Comparison of ENCODE assay signal across 9 mouse cellular contexts in the genomic region with DNA sequence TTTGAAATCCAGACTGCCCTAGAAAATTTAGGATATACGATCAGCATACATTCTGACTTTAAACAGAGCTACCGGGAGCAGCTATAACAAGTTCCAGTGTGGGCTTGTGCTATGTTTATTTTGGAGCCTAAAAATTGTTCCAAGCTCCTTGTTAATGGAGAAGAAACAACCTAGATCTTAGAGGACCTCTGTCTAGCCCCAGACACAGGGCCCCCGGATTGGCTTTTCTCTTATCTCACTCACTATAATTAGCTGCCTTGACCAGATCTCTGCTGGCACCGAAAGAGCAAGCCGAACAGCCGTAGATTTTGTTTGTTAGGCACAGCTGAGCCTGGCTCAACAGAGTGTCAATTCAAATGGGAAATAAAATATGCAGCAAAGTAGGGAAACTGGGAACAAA. TPM values are rescaled to one million over a fixed set of nuclear protein-coding genes. Genes with fewer than 3 reads are reported as not detected.
DNase-seq lines count a peak whose midpoint lies in the region; ATAC-seq lines count a peak whose summit lies in the region.
"Had no signal": no experiment of that assay in that cellular context is flagged by ENCODE, and none has a peak within 500 bp of the region (broad histone marks: within the 10 kb centered on the region; RNA-seq: fewer than 3 reads in every experiment).

No protein-coding gene starts in this region.

- WGBS in forebrain, embryonic 15.5 days = 43% methylated on average over 6 of the region's 6 CpGs
- WGBS in forebrain, embryonic 13.5 days = 53% methylated on average over 6 of the region's 6 CpGs
- WGBS in liver, embryonic 11.5 days = 25% methylated on average over 6 of the region's 6 CpGs
- WGBS in liver, embryonic 12.5 days (ENCODE audit: insufficient replicate concordance) = 30% methylated on average over 6 of the region's 6 CpGs
- WGBS in embryonic facial prominence, embryonic 13.5 days = 39% methylated on average over 6 of the region's 6 CpGs

- no peak overlapping the region for H3K4me2 ChIP-seq in forebrain, embryonic 15.5 days (replicated peaks)
- no peak overlapping the region for H3K4me2 ChIP-seq in forebrain, embryonic 13.5 days
- H3K4me2 ChIP-seq in liver, embryonic 11.5 days = 0 out of 2 replicates have a peak overlapping the region, but pooled peaks have one; percentile 0
- H3K4me2 ChIP-seq in liver, embryonic 12.5 days = no peak overlapping the region
- no peak overlapping the region; the same call in 1 of the 2 replicates for H3K4me2 ChIP-seq in embryonic facial prominence, embryonic 13.5 days

- no peak overlapping the region for H3K9ac ChIP-seq in forebrain, embryonic 15.5 days (replicated peaks)
- no peak overlapping the region for H3K9ac ChIP-seq in forebrain, embryonic 13.5 days
- H3K9ac ChIP-seq in liver, embryonic 11.5 days (ENCODE audit: low read depth, low read length) = no peak overlapping the region
- no peak overlapping the region for H3K9ac ChIP-seq in liver, embryonic 12.5 days
- no peak overlapping the region for H3K9ac ChIP-seq in embryonic facial prominence, embryonic 13.5 days

- H3K27me3 ChIP-seq in forebrain, embryonic 15.5 days = no peaks in the 10 kb centered on the region
- H3K27me3 ChIP-seq in forebrain, embryonic 13.5 days = no peaks in the 10 kb centered on the region
- no peaks in the 10 kb centered on the region for H3K27me3 ChIP-seq in liver, embryonic 11.5 days (replicated peaks; ENCODE audit: control insufficient read depth, insufficient read depth, low read length)
- H3K27me3 ChIP-seq in liver, embryonic 12.5 days (replicated peaks) = no peaks in the 10 kb centered on the region
- H3K27me3 ChIP-seq in embryonic facial prominence, embryonic 13.5 days = no peaks in the 10 kb centered on the region

- no peaks in the 10 kb centered on the region for H3K9me3 ChIP-seq in forebrain, embryonic 15.5 days
- no peaks in the 10 kb centered on the region for H3K9me3 ChIP-seq in forebrain, embryonic 13.5 days (replicated peaks)
- H3K9me3 ChIP-seq in liver, embryonic 11.5 days (ENCODE audit: control insufficient read depth, low read length) = no peaks in the 10 kb centered on the region
- H3K9me3 ChIP-seq in liver, embryonic 12.5 days (replicated peaks) = no peaks in the 10 kb centered on the region
- H3K9me3 ChIP-seq in embryonic facial prominence, embryonic 13.5 days = no peaks in the 10 kb centered on the region; the same call in 1 of the 2 replicates

- no peak for DNase-seq in liver, embryonic 11.5 days (ENCODE audit: low spot score)
- DNase-seq in heart, postnatal 4 days = peak; percentile 40
- no peak for DNase-seq in retina, embryonic 14.5 days (ENCODE audit: low spot score)
- DNase-seq in adrenal gland, adult 18-20 months (ENCODE audit: low spot score in 2 of 2) = no peak

- H3K4me3 ChIP-seq in forebrain, embryonic 15.5 days = no peak overlapping the region
- H3K4me3 ChIP-seq in forebrain, embryonic 13.5 days = no peak overlapping the region
- H3K4me3 ChIP-seq in liver, embryonic 11.5 days (ENCODE audit: low read depth, low read length) = no peak overlapping the region
- no peak overlapping the region for H3K4me3 ChIP-seq in liver, embryonic 12.5 days
- no peak overlapping the region for H3K4me3 ChIP-seq in embryonic facial prominence, embryonic 13.5 days

- H3K4me1 ChIP-seq in forebrain, embryonic 15.5 days = 0 out of 2 replicates have a peak, but pooled peaks cover 6% of the 10 kb centered on the region
- 0 out of 2 replicates have a peak, but pooled peaks cover 7% of the 10 kb centered on the region for H3K4me1 ChIP-seq in forebrain, embryonic 13.5 days
- H3K4me1 ChIP-seq in liver, embryonic 11.5 days (replicated peaks; ENCODE audit: control insufficient read depth, insufficient read depth, low read length) = no peaks in the 10 kb centered on the region
- H3K4me1 ChIP-seq in liver, embryonic 12.5 days = peaks cover 6% of the 10 kb centered on the region
- no peaks in the 10 kb centered on the region for H3K4me1 ChIP-seq in embryonic facial prominence, embryonic 13.5 days

- H3K36me3 ChIP-seq in forebrain, embryonic 15.5 days = no peaks in the 10 kb centered on the region
- no peaks in the 10 kb centered on the region for H3K36me3 ChIP-seq in forebrain, embryonic 13.5 days (ENCODE audit: poor library complexity, severe bottlenecking)
- H3K36me3 ChIP-seq in liver, embryonic 11.5 days (ENCODE audit: control insufficient read depth, insufficient read depth, low read length) = no peaks in the 10 kb centered on the region
- H3K36me3 ChIP-seq in liver, embryonic 12.5 days = no peaks in the 10 kb centered on the region
- H3K36me3 ChIP-seq in embryonic facial prominence, embryonic 13.5 days = no peaks in the 10 kb centered on the region

- ATAC-seq in forebrain, embryonic 15.5 days (replicated peaks) = no peak
- no peak for ATAC-seq in forebrain, embryonic 13.5 days
- no peak for ATAC-seq in liver, embryonic 11.5 days (replicated peaks; ENCODE audit: low FRiP score)
- no peak for ATAC-seq in liver, embryonic 12.5 days
- ATAC-seq in embryonic facial prominence, embryonic 13.5 days (ENCODE audit: insufficient number of reproducible peaks, insufficient read depth, low FRiP score, low TSS enrichment, low read depth) = no peak
- ATAC-seq: hindbrain, embryonic 16.5 days had no signal

- H3K27ac ChIP-seq in forebrain, embryonic 15.5 days (replicated peaks) = peak overlapping the region; percentile 31; the same call in 1 of the 2 replicates
- no peak overlapping the region for H3K27ac ChIP-seq in forebrain, embryonic 13.5 days
- no peak overlapping the region for H3K27ac ChIP-seq in liver, embryonic 11.5 days (ENCODE audit: low read depth, low read length)
- H3K27ac ChIP-seq in liver, embryonic 12.5 days = no peak overlapping the region
- 0 out of 2 replicates have a peak overlapping the region, but pooled peaks have one; percentile 28 for H3K27ac ChIP-seq in embryonic facial prominence, embryonic 13.5 days

RNA-seq across cellular contexts. Expression of a gene that starts 50.1 kb away (rescaled TPM):
- 37.7 and 40.9 TPM in 2 replicates for polyA plus RNA-seq in forebrain, embryonic 15.5 days (2015; fragmentation: Nextera tagmentation; extraction: Ambion mirVana)
- 31.7 and 33.5 TPM in 2 replicates for polyA plus RNA-seq in forebrain, embryonic 13.5 days (2015; fragmentation: Nextera tagmentation; extraction: Ambion mirVana)
- 23.2 and 27.0 TPM in 2 replicates for polyA plus RNA-seq in liver, embryonic 11.5 days (2014; fragmentation: Nextera tagmentation; extraction: Ambion mirVana)
- 24.7 and 24.9 TPM in 2 replicates for polyA plus RNA-seq in liver, embryonic 12.5 days (2016; fragmentation: Nextera tagmentation; extraction: Ambion mirVana)
- 30.4 and 30.8 TPM in 2 replicates for polyA plus RNA-seq in embryonic facial prominence, embryonic 13.5 days (2015; fragmentation: Nextera tagmentation; extraction: Ambion mirVana)
- 10 to 100 TPM; 38.8 to 39.9 TPM for total RNA-seq in heart, postnatal 4 days (2021)
- 10 to 100 TPM; 42.2 to 50.0 TPM for total RNA-seq in adrenal gland, adult 18-20 months (2021)

RNA-seq across cellular contexts. Expression of a gene that starts 50.6 kb away (rescaled TPM):
- 253 and 262 TPM in 2 replicates for polyA plus RNA-seq in forebrain, embryonic 15.5 days (2015; fragmentation: Nextera tagmentation; extraction: Ambion mirVana)
- polyA plus RNA-seq in forebrain, embryonic 13.5 days (2015; fragmentation: Nextera tagmentation; extraction: Ambion mirVana) = 267 and 275 TPM in 2 replicates
- polyA plus RNA-seq in liver, embryonic 11.5 days (2014; fragmentation: Nextera tagmentation; extraction: Ambion mirVana) = 219 and 236 TPM in 2 replicates
- polyA plus RNA-seq in liver, embryonic 12.5 days (2016; fragmentation: Nextera tagmentation; extraction: Ambion mirVana) = 137 TPM in 2 replicates
- 300 and 331 TPM in 2 replicates for polyA plus RNA-seq in embryonic facial prominence, embryonic 13.5 days (2015; fragmentation: Nextera tagmentation; extraction: Ambion mirVana)
- total RNA-seq in heart, postnatal 4 days (2021) = 100 to 1,000 TPM; 202 to 208 TPM
- 100 to 1,000 TPM; 112 to 113 TPM for total RNA-seq in adrenal gland, adult 18-20 months (2021)

Comparison
In these comparisons a context has a peak if more than half of its experiments do, and no peak if none do; other contexts are left out.
1. H3K27ac ChIP-seq: peak in forebrain, embryonic 15.5 days (single experiment) and embryonic facial prominence, embryonic 13.5 days (single experiment); none in forebrain, embryonic 13.5 days (single experiment), liver, embryonic 11.5 days (single experiment) and liver, embryonic 12.5 days (single experiment).